Mouse (Mus musculus) embryonic facial prominence, embryonic 12.5 days (tissue): Measurements from ENCODE around the gene Tmem174. TPM values are rescaled to one million over a fixed set of nuclear protein-coding genes. Genes with fewer than 3 reads are reported as not detected.

Experiments
- ATAC-seq: fragments of 200-750 bp; cut with Nextera tagmentation; 2 replicates; pipeline ENCODE4 v1.8.0; 2017; ENCODE audit not compliant: insufficient number of reproducible peaks, insufficient read depth, low FRiP score, low TSS enrichment
- H3K27ac ChIP-seq: fragments of 300-500 bp; sonication (generic); 2 replicates; pipeline ENCODE4 v1.5.1; 2016; ENCODE audit warnings: mild to moderate bottlenecking
- H3K27me3 ChIP-seq: fragments of 300-500 bp; sonication (generic); 2 replicates; pipeline ENCODE4 v1.6.1; 2016; ENCODE audit warnings: mild to moderate bottlenecking, moderate library complexity
- H3K36me3 ChIP-seq: fragments of 300-500 bp; sonication (generic); 2 replicates; pipeline ENCODE4 v1.6.1; 2016; ENCODE audit warnings: mild to moderate bottlenecking
- H3K4me1 ChIP-seq: fragments of 300-500 bp; sonication (generic); 2 replicates; pipeline ENCODE4 v1.6.1; 2016
- H3K4me2 ChIP-seq: fragments of 300-500 bp; sonication (generic); replicated peaks from 2 replicates; pipeline ENCODE4 v1.6.1; 2016; ENCODE audit warnings: mild to moderate bottlenecking, moderate library complexity
- H3K4me3 ChIP-seq: fragments of 300-500 bp; sonication (generic); 2 replicates; pipeline ENCODE4 v1.5.1; 2016; ENCODE audit warnings: mild to moderate bottlenecking
- H3K9ac ChIP-seq: fragments of 300-500 bp; sonication (generic); 2 replicates; pipeline ENCODE4 v1.6.1; 2016; ENCODE audit warnings: mild to moderate bottlenecking, moderate library complexity
- H3K9me3 ChIP-seq: fragments of 300-500 bp; sonication (generic); 2 replicates; pipeline ENCODE4 v1.6.1; 2016; ENCODE audit warnings: mild to moderate bottlenecking, moderate library complexity
- WGBS: fragments of 180-500 bp; shearing (Covaris S2); methylation state at CpG from one replicate; pipeline ENCODE4 v1.1.7; 2016; 5-methylcytosine and 5-hydroxymethylcytosine counted together
- polyA plus RNA-seq: library from polyadenylated mRNA; unstranded; fragments of >200 nt; fragmentation: Nextera tagmentation; extraction: Ambion mirVana; gene quantifications from 2 replicates; pipeline ENCODE4 v1.2.1, GENCODE M21; 2016

Gene Tmem174
- not detected in 2 replicates for polyA plus RNA-seq

DNA sequence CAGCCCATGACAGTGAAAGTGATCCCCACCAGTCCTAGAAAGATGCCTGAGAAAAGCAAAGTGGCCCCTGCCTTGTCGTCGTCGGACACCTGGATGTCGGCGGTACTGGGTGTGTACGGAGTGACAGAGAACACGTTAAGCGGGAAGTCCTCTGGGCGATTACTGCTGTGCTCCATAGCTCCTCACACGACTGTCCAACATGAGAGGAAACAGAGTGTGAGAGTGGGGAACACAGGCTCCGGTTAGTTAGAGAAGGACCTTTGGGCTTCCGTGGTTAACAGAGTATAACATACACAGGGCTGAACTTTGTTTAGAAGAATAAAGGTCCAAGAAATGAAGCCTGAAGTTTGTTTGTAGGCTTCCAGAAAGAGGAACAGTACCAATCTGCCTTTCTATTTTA lies at the start of gene Tmem174:
Gene Tmem174 (minus strand): TSS at position 266 of the 400 bp plus-strand sequence.
- no peak within 1 kb of the TSS for H3K9ac ChIP-seq
- H3K4me1 ChIP-seq, result no peaks in the 10 kb centered on the region
- H3K27ac ChIP-seq, result no peak within 1 kb of the TSS
- no peaks in the 10 kb centered on the region for H3K27me3 ChIP-seq
- H3K36me3 ChIP-seq, result no peaks in the 10 kb centered on the region
- 89% methylated on average over 12 of the region's 12 CpGs for WGBS
- H3K4me3 ChIP-seq, result no peak within 1 kb of the TSS
- no peak for ATAC-seq
- no peaks in the 10 kb centered on the region for H3K9me3 ChIP-seq
- 0 out of 2 replicates have a peak within 1 kb of the TSS, but pooled peaks have one; percentile 3 for H3K4me2 ChIP-seq

GRCm38 (mm10) chr13:98684144-98684900 lies 47.1 kb upstream of the Tmem174 start:
- Histone ChIP-seq H3K9ac (no peak overlapping the region), H3K9me3 (no peaks in the 10 kb centered on the region), H3K27ac (no peak overlapping the region), H3K27me3 (no peaks in the 10 kb centered on the region), H3K4me2 (no peak overlapping the region), H3K4me3 (no peak overlapping the region), H3K4me1 (peaks cover 5% of the 10 kb centered on the region; the same call in 1 of the 2 replicates), H3K36me3 (no peaks in the 10 kb centered on the region)
- 72% methylated on average over 9 of the region's 9 CpGs for WGBS
- no peak for ATAC-seq

DNA sequence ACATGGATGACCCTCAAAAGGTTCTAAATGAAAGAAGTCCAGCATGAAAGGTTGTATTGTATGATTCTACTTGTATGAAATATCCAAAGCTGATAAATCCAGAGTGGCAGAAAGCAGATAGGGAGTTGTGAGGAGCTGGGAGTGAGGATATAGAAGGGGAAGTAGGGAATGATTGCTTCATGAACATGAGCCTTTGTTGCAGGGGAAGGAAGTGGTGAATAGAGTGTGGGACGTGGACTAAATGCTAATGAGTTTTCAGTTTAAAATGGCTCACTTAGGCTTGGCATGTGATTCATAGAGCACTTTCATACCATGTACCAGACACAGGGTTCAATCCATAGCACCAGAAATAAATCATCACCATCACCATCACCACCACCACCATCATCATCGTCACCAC lies 46.2 kb upstream of the Tmem174 start:
- Histone ChIP-seq H3K9ac (no peak overlapping the region), H3K4me1 (peaks cover 5% of the 10 kb centered on the region; the same call in 1 of the 2 replicates), H3K4me2 (no peak overlapping the region), H3K27ac (no peak overlapping the region), H3K27me3 (no peaks in the 10 kb centered on the region), H3K4me3 (no peak overlapping the region), H3K36me3 (no peaks in the 10 kb centered on the region), H3K9me3 (no peaks in the 10 kb centered on the region)
- WGBS, result 93% methylated on average over 2 of the region's 2 CpGs
- ATAC-seq, result no peak

DNA sequence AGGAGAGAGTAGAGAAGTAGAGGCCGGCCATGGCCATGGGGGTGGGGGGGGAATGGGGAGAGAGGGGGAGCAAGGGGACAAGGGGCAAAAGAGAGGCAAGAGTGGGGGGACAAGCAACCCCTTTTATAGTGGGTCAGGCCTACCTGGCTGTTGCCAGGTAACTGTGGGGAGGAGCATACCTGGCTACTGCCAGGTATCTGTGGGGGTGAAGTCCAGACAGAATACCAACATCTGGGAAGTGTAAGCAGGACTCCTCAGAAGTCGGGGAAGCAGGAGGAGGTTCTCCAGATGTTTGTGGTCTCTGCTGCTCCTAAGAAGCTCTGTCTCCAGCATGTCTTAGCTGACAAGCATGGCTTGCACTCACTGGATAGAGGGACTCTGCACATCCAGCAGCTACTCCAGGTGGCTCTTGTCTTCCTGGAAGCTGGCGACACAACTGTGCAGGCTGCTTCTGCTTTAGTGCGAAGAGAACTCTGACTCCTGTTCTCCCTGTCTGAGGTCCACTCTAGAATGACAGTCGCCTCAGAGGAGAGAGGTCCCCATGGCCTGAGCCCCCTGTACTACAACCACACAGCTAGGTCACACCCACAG lies 43.4 kb upstream of the Tmem174 start:
- Histone ChIP-seq H3K36me3 (no peaks in the 10 kb centered on the region), H3K4me1 (peaks cover 5% of the 10 kb centered on the region; the same call in 1 of the 2 replicates), H3K27ac (no peak overlapping the region), H3K4me3 (no peak overlapping the region), H3K4me2 (no peak overlapping the region), H3K9me3 (no peaks in the 10 kb centered on the region), H3K27me3 (no peaks in the 10 kb centered on the region), H3K9ac (no peak overlapping the region)
- WGBS, result 82% methylated on average over 5 of the region's 5 CpGs
- no peak for ATAC-seq

DNA sequence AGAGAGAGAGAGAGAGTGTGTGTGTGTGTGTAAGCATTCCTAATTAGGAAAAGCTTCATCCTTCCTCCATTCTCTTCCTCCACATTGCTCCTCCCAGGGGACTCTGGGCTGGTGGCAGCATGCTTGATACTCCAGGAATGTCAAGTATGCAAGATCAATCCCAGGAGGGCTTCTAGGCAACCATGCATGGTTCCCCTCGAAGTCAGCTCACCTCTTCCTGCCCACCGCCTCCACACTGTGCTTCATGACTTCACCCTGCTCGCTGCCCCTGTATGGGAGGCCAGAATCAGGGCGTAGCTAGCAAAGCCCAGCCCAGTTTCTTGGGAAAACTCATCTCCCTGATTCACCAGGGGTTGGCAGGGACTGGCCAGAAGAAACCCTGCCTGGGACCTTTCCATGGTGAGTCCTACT lies 42.4 kb upstream of the Tmem174 start:
- 36% methylated on average over 4 of the region's 4 CpGs for WGBS
- H3K9me3 ChIP-seq, result no peaks in the 10 kb centered on the region
- peaks cover 5% of the 10 kb centered on the region; the same call in 1 of the 2 replicates for H3K4me1 ChIP-seq
- no peak overlapping the region for H3K9ac ChIP-seq
- no peaks in the 10 kb centered on the region for H3K36me3 ChIP-seq
- no peak overlapping the region for H3K4me3 ChIP-seq
- no peak overlapping the region for H3K4me2 ChIP-seq
- H3K27me3 ChIP-seq, result no peaks in the 10 kb centered on the region
- H3K27ac ChIP-seq, result no peak overlapping the region
- ATAC-seq, result no peak

GRCm38 (mm10) chr13:98679230-98679629 lies 42.0 kb upstream of the Tmem174 start:
- whole genome bisulfite sequencing, result 87% methylated on average over 1 of the region's 1 CpGs
- ATAC-seq, result no peak
- Histone ChIP-seq H3K4me1 (peaks cover 5% of the 10 kb centered on the region; the same call in 1 of the 2 replicates), H3K36me3 (no peaks in the 10 kb centered on the region), H3K9me3 (no peaks in the 10 kb centered on the region), H3K4me3 (no peak overlapping the region), H3K4me2 (no peak overlapping the region), H3K9ac (no peak overlapping the region), H3K27ac (no peak overlapping the region), H3K27me3 (no peaks in the 10 kb centered on the region)

- H3K27me3 ChIP-seq, result no peaks in the 10 kb centered on the region
- no peaks in the 10 kb centered on the region for H3K4me1 ChIP-seq
- no peaks in the 10 kb centered on the region for H3K36me3 ChIP-seq
- H3K27ac ChIP-seq, result no peak overlapping the region
- H3K9me3 ChIP-seq, result no peaks in the 10 kb centered on the region
- no peak for ATAC-seq
- H3K9ac ChIP-seq, result no peak overlapping the region
- H3K4me2 ChIP-seq, result no peak overlapping the region
- 68% methylated on average over 4 of the region's 4 CpGs for WGBS
- no peak overlapping the region for H3K4me3 ChIP-seq
Measured at GRCm38 (mm10) chr13:98673922-98674321, 36.7 kb upstream of the Tmem174 start.

DNA sequence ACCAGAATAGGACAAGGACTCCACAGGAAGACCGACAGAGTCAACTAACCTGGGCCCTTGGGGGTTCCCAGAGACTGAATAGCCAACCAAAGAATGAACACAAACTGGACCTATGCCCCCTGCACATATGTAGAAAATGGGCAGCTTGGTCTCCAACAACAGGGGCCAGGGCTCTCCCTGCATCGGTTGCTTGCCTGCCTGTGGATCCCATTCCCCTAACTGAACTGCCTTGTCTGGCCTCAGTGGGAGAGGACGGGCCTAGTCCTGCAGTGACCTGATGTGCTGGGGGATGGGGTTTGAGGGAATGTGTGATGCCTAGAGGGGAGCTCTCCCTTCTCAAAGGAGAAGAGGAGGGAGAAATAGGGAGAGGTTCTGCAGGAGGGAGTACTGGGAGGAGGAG lies 32.1 kb upstream of the Tmem174 start:
- H3K4me1 ChIP-seq, result no peaks in the 10 kb centered on the region
- no peaks in the 10 kb centered on the region for H3K36me3 ChIP-seq
- no peak overlapping the region for H3K9ac ChIP-seq
- H3K9me3 ChIP-seq, result no peaks in the 10 kb centered on the region
- H3K27ac ChIP-seq, result no peak overlapping the region
- no peaks in the 10 kb centered on the region for H3K27me3 ChIP-seq
- 50% methylated on average over 3 of the region's 3 CpGs for WGBS
- no peak overlapping the region for H3K4me2 ChIP-seq
- no peak for ATAC-seq
- no peak overlapping the region for H3K4me3 ChIP-seq

DNA sequence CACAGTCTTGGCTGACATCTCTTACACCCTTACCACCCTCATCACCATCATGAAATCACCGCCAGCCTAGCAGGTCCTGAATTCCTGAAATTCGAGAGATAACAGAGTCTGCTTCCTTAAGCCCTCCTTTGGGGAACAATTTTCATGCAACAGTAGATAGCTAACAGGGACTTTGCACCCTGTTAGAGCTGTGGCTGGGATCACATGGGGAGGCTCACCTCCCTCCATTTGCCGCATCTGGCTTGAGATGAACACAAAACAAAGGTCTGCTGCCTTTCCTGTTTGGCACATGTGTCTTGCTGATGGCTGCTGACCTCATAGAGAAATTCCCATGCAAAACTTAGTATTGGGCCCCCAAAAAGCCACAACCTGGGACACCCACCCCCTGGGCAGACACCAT lies 30.1 kb upstream of the Tmem174 start:
- no peaks in the 10 kb centered on the region for H3K27me3 ChIP-seq
- H3K4me2 ChIP-seq, result no peak overlapping the region
- no peaks in the 10 kb centered on the region for H3K4me1 ChIP-seq
- WGBS, result 67% methylated on average over 3 of the region's 3 CpGs
- no peak overlapping the region for H3K9ac ChIP-seq
- no peak overlapping the region for H3K4me3 ChIP-seq
- ATAC-seq, result no peak
- no peaks in the 10 kb centered on the region for H3K36me3 ChIP-seq
- no peak overlapping the region for H3K27ac ChIP-seq
- no peaks in the 10 kb centered on the region for H3K9me3 ChIP-seq

DNA sequence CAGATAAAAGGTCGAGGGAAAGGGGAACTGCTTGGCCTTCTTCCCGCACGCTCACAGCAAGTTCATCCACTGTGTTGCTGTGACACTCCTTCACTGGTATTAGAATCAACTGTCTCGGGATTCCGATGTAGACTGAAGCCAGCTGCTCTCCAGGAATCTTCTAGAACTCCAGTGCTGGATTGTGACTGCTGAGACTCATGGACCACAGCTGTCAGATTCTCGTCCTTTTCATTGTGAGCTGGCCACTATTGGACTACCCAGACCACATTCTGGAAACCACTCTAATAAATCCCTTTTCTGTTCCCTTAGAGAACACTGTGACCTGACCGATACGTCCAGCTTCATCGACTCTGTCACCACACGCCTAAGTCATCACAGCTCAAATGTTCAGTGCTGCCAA lies 28.0 kb upstream of the Tmem174 start:
- no peak for ATAC-seq
- no peaks in the 10 kb centered on the region for H3K36me3 ChIP-seq
- 88% methylated on average over 10 of the region's 10 CpGs for WGBS
- no peak overlapping the region for H3K4me2 ChIP-seq
- H3K9me3 ChIP-seq, result no peaks in the 10 kb centered on the region
- no peak overlapping the region for H3K27ac ChIP-seq
- H3K4me1 ChIP-seq, result no peaks in the 10 kb centered on the region
- H3K9ac ChIP-seq, result no peak overlapping the region
- no peaks in the 10 kb centered on the region for H3K27me3 ChIP-seq
- H3K4me3 ChIP-seq, result no peak overlapping the region

DNA sequence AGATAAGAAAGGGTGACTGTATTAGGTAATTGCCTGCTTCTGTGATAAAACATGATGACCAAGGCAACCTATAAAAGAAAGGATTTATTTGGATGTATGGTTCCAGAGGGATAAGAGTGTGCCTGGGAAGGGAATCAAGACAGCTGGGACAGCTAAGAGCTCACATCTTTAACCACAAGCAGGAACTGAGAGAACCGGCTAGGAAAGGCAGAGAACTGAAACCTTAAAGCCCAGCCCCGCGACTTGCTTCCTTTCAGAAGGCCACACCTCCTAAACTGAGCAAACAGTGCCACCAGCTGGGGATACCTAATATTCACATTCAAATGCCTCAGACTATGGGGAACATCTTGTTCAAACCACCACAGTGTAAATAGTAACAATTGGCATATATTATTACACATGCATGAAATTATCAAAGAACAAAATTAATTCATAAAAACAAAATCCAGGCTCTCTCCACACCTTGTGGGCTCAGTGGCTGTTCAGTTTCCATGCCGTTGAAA lies 25.0 kb upstream of the Tmem174 start:
- H3K9me3 ChIP-seq, result no peaks in the 10 kb centered on the region
- no peak for ATAC-seq
- no peaks in the 10 kb centered on the region for H3K36me3 ChIP-seq
- no peak overlapping the region for H3K4me3 ChIP-seq
- WGBS, result 79% methylated on average over 4 of the region's 4 CpGs
- H3K27me3 ChIP-seq, result no peaks in the 10 kb centered on the region
- H3K4me2 ChIP-seq, result no peak overlapping the region
- H3K27ac ChIP-seq, result no peak overlapping the region
- no peaks in the 10 kb centered on the region for H3K4me1 ChIP-seq
- no peak overlapping the region for H3K9ac ChIP-seq

DNA sequence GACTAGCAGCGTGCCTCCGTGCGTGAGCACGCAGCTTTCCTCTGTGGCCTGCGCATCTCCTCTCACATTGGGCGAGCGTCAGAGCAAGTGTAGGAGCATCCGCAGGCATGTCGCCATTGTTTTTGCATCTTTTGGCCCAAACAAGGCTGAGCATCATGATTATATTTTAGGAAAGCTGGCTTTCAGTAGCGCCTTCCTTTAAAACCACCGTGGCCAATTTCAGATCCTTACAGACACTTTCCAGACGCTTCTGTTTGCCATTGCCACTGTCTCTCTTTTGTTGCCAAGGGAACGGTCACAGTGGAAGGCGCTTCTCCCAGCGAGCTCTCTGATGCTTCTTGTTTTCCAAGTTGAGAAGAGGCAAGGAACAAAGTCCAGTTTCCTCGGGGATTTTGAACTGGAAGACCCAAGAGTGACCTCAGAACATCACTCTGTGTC lies 18.8 kb upstream of the Tmem174 start:
- no peaks in the 10 kb centered on the region for H3K9me3 ChIP-seq
- no peak overlapping the region for H3K4me2 ChIP-seq
- no peaks in the 10 kb centered on the region for H3K36me3 ChIP-seq
- H3K27me3 ChIP-seq, result no peaks in the 10 kb centered on the region
- no peak for ATAC-seq
- no peak overlapping the region for H3K27ac ChIP-seq
- WGBS, result 86% methylated on average over 16 of the region's 16 CpGs
- peaks cover 13% of the 10 kb centered on the region for H3K4me1 ChIP-seq
- H3K4me3 ChIP-seq, result no peak overlapping the region
- H3K9ac ChIP-seq, result no peak overlapping the region
